Mouse (Mus musculus) lung, postnatal 0 days (tissue): ENCODE measurements at regions not wholly inside any gene's neighbourhood (a gene's known extent, or its start where the extent isn't known, plus 50 kb on each side); places are given as distances from the start of the nearest gene placed in this dataset.

Experiments used
- CTCF ChIP-seq: IDR thresholded peaks from 2 replicates; pipeline ENCODE4 v1.5.1; 2016; ENCODE audit warnings: antibody characterized with exemption, mild to moderate bottlenecking
- EP300 ChIP-seq: IDR thresholded peaks from 2 replicates; pipeline ENCODE4 v1.6.1; 2016; ENCODE audit warnings: antibody characterized with exemption, mild to moderate bottlenecking, control low read depth

DNA sequence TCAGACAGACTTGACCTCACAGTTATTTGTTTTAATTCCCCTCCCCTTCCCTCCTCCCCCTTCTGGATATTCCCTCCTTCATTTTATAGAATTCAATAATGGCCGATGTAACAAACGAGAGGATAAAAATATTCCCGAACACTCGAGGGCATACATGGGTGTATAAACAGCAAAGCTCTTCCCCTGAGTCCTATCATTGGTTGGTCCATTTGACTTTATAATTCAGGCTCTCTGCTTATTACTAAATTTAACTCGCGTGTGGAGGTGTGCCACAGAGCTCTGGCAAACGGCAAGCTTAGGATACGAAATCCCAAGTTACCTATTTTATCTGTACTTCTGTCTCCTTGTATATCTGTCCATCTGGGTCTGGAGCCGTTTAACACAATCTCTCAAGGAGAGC lies 82.1 kb upstream of the Zfp64 start:
- TF ChIP-seq CTCF (no peak), EP300 (no peak)
